Mouse (Mus musculus) testis, adult 2 months (tissue): ENCODE results near the gene Mei1. TPM values are rescaled to one million over a fixed set of nuclear protein-coding genes. Genes with fewer than 3 reads are reported as not detected.

Experiments used
- H3K27ac ChIP-seq: fragments of 200-500 bp; 2 replicates; pipeline ENCODE4 v1.5.1; 2012; ENCODE audit warnings: low read depth, low read length; ENCODE audit not compliant: control insufficient read depth, insufficient read depth
- H3K27me3 ChIP-seq: fragments of 200-500 bp; 2 replicates; pipeline ENCODE4 v1.6.1; 2012; ENCODE audit warnings: mild to moderate bottlenecking, low read length, moderate library complexity; ENCODE audit not compliant: control insufficient read depth, insufficient read depth
- H3K36me3 ChIP-seq: fragments of 200-500 bp; 2 replicates; pipeline ENCODE4 v1.6.1; 2012; ENCODE audit warnings: mild to moderate bottlenecking, low read length; ENCODE audit not compliant: control insufficient read depth, insufficient read depth
- H3K4me1 ChIP-seq: fragments of 200-500 bp; 2 replicates; pipeline ENCODE4 v1.6.1; 2012; ENCODE audit warnings: low read length; ENCODE audit not compliant: control insufficient read depth, insufficient read depth
- H3K4me3 ChIP-seq: fragments of 200-500 bp; 2 replicates; pipeline ENCODE4 v1.5.1; 2012; ENCODE audit warnings: low read depth, mild to moderate bottlenecking, low read length, moderate library complexity, mixed read lengths; ENCODE audit not compliant: control insufficient read depth
- CTCF ChIP-seq: fragments of 200-500 bp; IDR thresholded peaks from 2 replicates; pipeline ENCODE4 v1.5.1; 2012; ENCODE audit warnings: low read depth, mild to moderate bottlenecking, inconsistent platforms, low read length, moderate library complexity; ENCODE audit not compliant: control insufficient read depth, insufficient read depth, insufficient replicate concordance
- POLR2A ChIP-seq: fragments of 200-500 bp; IDR thresholded peaks from 2 replicates; pipeline ENCODE4 v1.6.1; 2012; ENCODE audit warnings: low read depth, mild to moderate bottlenecking, inconsistent platforms, low read length, moderate library complexity; ENCODE audit not compliant: control insufficient read depth
- polyA plus RNA-seq: library from polyadenylated mRNA; depleted of rRNA; stranded (reverse); fragments of >200 nt; gene quantifications from 2 replicates; pipeline ENCODE4 v1.2.3, GENCODE M21; 2012

Gene Mei1
- polyA plus RNA-seq, 1 experiment: 10.3 TPM

DNA sequence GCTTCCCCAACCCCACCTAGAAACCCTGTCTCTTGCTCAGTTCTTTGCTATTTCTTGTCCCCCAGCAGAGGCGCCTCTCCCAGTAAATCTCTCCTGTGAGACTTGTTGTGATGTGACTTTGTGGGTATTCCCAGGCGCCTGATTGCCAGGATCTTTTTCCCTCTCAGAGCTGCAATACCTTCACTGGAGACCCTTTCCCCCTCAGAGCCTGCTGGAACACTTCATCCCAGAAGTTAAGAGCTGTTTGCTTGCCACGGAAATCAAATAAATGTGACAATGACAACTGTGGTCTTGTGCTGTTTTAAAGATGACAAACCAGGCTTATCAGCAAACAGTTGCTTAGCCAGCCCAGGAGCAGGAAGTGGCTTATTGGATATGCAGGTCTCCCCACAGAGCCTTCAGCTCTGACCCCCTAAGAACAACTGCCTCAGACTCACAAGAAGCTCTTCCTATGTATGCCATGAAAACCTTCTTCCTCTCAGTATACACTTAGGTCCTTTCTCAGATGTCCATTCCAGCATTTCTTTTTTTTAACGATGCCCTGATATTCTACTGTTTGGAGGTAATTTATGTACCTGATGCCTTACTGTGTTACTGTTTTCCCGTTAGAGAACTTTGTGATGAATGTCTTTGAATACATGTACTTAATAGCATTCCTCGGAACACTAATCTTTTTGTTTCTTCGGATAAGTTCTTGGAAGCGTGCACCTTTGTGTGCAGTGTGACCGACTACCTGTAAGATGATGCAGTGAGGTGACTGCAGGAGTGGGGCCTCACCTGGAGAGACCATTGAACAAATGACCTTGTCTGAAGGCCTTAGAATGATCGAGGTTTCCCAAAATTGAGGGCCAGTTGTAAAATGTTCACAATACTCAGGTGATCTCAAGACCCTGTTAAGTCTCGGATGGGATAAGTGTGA is 76.3 kb downstream of the Mei1 start:
- H3K4me3 ChIP-seq: peak overlapping the region; percentile 99
- no peaks in the 10 kb centered on the region for H3K36me3 ChIP-seq
- TF ChIP-seq CTCF (no peak), POLR2A (no peak)
- peak overlapping the region; percentile 62 for H3K27ac ChIP-seq
- no peaks in the 10 kb centered on the region for H3K27me3 ChIP-seq
- peaks cover 14% of the 10 kb centered on the region for H3K4me1 ChIP-seq

DNA sequence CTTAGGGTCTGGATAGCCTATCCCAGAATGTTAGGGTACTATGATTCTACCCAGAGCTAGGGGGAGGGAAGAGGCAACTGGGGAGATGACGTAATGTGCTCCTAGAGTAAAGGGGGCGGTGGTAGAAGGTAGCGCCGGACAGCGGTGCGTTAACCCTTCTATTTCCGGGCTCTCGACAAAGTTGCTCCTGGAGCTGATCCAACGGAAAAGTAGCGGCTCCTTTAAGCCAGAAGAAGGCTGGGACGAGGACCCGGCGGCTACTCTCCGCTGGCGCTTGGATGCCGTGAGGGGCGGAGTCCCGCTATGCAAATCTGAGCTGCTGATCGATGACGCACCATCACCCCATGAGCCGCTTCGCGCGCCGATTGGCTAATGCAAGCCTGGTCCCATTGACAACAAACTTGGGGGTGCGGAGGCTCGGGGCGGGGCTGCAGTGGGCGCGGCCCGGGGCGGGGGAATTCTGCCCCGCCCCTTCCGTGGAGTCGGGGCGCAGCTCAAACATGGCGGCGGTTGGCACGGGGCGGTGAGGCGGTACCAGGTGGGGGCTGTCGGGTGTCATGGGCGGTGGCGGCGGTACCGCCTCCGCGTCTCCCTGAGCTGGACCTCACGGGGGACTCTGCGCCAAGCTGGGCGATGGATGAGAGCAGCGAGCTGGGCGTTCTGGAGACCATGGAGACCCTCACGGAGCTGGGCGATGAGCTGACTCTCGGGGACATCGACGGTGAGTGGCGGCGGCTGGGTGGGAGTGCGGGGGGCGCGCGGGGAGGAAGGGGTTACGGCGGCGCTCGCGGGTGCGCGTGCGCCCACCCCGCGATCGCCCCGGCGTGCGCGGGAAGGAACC is 77.2 kb downstream of the Mei1 start, which contains the start of gene Srebf2:
Srebf2 (plus strand) TSS at position 412 of the 841 bp plus-strand sequence.
- Histone ChIP-seq H3K27ac (peak within 1 kb of the TSS; percentile 94), H3K36me3 (no peaks in the 10 kb centered on the region), H3K4me1 (peaks cover 14% of the 10 kb centered on the region), H3K27me3 (no peaks in the 10 kb centered on the region), H3K4me3 (peak within 1 kb of the TSS; percentile 99)
- TF ChIP-seq POLR2A: peak; percentile 83
- TF ChIP-seq CTCF: no peak

DNA sequence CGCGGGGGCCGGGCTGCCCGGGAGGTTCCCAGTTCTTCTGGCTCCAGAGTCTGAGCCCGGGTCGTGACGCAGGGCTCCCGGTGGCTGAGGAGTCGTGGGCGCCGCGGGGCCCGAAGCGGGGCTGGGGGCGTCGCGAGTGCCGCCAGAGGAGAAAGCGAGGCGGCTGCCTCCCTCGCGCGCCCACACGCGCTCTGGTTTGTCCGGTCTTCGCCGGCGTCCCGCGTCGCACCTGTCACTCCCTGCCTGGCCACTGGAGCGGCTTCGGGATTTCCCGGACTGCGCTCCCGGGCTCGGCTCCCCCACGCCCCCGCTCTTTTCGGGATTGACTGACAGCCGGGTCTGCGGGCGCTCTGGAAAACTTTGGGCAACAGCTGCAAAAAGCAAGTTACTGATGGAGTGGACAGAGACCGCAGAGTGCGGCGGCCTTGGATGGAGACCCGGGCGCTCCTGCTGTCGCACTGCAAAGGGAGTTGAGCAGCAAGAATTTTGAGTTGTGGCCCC is 77.9 kb downstream of the Mei1 start:
- Histone ChIP-seq H3K27ac (peak overlapping the region; percentile 44), H3K27me3 (no peaks in the 10 kb centered on the region), H3K4me1 (peaks cover 14% of the 10 kb centered on the region), H3K36me3 (no peaks in the 10 kb centered on the region), H3K4me3 (peak overlapping the region; percentile 99)
- TF ChIP-seq CTCF (no peak), POLR2A (no peak)

DNA sequence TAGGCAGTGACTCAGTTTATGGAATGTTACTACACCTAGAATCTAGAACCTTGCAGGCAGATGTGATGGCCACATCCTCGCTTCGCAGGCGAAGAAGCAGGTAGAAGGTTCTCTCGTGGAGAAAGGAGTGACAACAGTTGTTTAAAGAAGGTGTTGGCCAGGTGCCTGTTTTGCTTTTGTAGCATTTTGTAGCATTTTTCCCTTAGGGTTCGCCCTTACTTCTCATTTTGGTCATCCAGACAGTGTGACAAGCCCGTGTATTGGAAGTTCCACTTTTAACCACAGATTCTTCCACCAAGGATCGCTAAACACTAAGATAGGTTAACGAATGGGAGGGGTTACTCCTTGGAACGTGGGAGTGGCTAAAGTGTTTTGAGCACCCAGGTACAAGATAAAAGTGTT is 78.7 kb downstream of the Mei1 start:
- H3K4me1 ChIP-seq: peaks cover 14% of the 10 kb centered on the region
- H3K4me3 ChIP-seq: peak overlapping the region; percentile 99
- no peaks in the 10 kb centered on the region for H3K36me3 ChIP-seq
- TF ChIP-seq CTCF (no peak), POLR2A (no peak)
- H3K27me3 ChIP-seq: no peaks in the 10 kb centered on the region
- peak overlapping the region; percentile 33; the same call in 1 of the 2 replicates for H3K27ac ChIP-seq

DNA sequence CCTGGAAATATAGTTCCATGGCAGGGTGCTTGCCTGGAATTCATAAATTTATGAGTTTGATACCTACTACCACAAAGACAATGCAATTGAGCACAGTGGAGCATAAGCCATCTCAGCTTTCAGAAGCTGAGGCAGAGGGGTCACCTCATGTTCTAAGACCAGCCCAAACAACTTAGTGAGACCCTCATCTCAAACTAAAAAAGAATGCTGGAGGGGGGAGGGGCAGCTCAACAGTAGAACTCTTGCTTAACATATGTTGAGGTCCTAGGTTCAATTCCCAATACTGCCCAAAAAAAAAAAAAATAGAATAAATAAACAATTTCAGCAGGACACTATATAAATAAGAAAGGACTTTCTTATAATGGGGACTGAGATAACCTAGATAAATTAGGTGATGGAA is 80.2 kb downstream of the Mei1 start:
- no peak overlapping the region for H3K4me3 ChIP-seq
- H3K27me3 ChIP-seq: no peaks in the 10 kb centered on the region
- H3K36me3 ChIP-seq: no peaks in the 10 kb centered on the region
- no peak overlapping the region for H3K27ac ChIP-seq
- no peak for TF ChIP-seq POLR2A
- no peak for TF ChIP-seq CTCF
- H3K4me1 ChIP-seq: peaks cover 14% of the 10 kb centered on the region

- no peaks in the 10 kb centered on the region for H3K27me3 ChIP-seq
- H3K4me1 ChIP-seq: peaks cover 14% of the 10 kb centered on the region
- H3K36me3 ChIP-seq: no peaks in the 10 kb centered on the region
- TF ChIP-seq POLR2A (no peak), CTCF (no peak)
- no peak overlapping the region for H3K27ac ChIP-seq
- H3K4me3 ChIP-seq: no peak overlapping the region
Measured at GRCm38 (mm10) chr15:82151176-82151575, 81.4 kb downstream of the Mei1 start.

- Histone ChIP-seq H3K27ac (no peak overlapping the region), H3K4me3 (no peak overlapping the region), H3K27me3 (no peaks in the 10 kb centered on the region), H3K36me3 (no peaks in the 10 kb centered on the region), H3K4me1 (peaks cover 10% of the 10 kb centered on the region)
- TF ChIP-seq CTCF (no peak), POLR2A (no peak)
Measured at GRCm38 (mm10) chr15:82152022-82152421, 82.2 kb downstream of the Mei1 start.
